Mouse (Mus musculus) heart, postnatal 0 days (tissue): Measurements from ENCODE around the gene Serpine1.

Experiments
- CTCF ChIP-seq: IDR thresholded peaks from 2 replicates; pipeline ENCODE4 v1.5.1; 2016; ENCODE audit warnings: antibody characterized with exemption, control low read depth, low read depth
- EP300 ChIP-seq: IDR thresholded peaks from 2 replicates; pipeline ENCODE4 v1.6.1; 2016; ENCODE audit warnings: antibody characterized with exemption, low read depth

- TF ChIP-seq CTCF (no peak), EP300 (no peak)
Observed at GRCm38 (mm10) chr5:137062601-137063000, 9.5 kb downstream of the Serpine1 start.
